Mouse (Mus musculus) lung, postnatal 10 days (tissue): ENCODE data around the gene Kcnq4.

Experiments used
- DNase-seq: peaks from one replicate; pipeline ENCODE4 v3.0.0; 2021

Kcnq4 gene

GRCm38 (mm10) chr4:120668551-120668950 lies 79.9 kb downstream of the Kcnq4 start:
- DNase-seq = peak; percentile 19

GRCm38 (mm10) chr4:120667555-120667954 lies 80.9 kb downstream of the Kcnq4 start:
- DNase-seq = no peak

GRCm38 (mm10) chr4:120667045-120667501 lies 81.3 kb downstream of the Kcnq4 start:
- peak; percentile 53 for DNase-seq

- peak; percentile 94 for DNase-seq
These were observed 81.9 kb downstream of the Kcnq4 start, which contains the start of gene Cited4 for GRCm38 (mm10) chr4:120666358-120667024. Gene Cited4 (plus strand): TSS chr4:120666572.

- DNase-seq = peak; percentile 13
These were observed 82.6 kb downstream of the Kcnq4 start for GRCm38 (mm10) chr4:120665782-120666181.

- DNase-seq = no peak
These were observed 83.2 kb downstream of the Kcnq4 start for GRCm38 (mm10) chr4:120665144-120665700.

- DNase-seq = no peak
These were observed 83.8 kb downstream of the Kcnq4 start for GRCm38 (mm10) chr4:120664601-120665000.

- no peak for DNase-seq
These were observed 87.9 kb downstream of the Kcnq4 start for GRCm38 (mm10) chr4:120660485-120660884.

GRCm38 (mm10) chr4:120655898-120656297 lies 92.5 kb downstream of the Kcnq4 start:
- no peak for DNase-seq

- no peak for DNase-seq
These were observed 98.2 kb downstream of the Kcnq4 start for GRCm38 (mm10) chr4:120650208-120650592.

- DNase-seq = peak; percentile 11
These were observed 98.8 kb downstream of the Kcnq4 start for GRCm38 (mm10) chr4:120649369-120650207.
